Mouse (Mus musculus) lung, postnatal 4 days (tissue): ENCODE measurements around the gene Zfp747.

Source experiments
- DNase-seq, 2 experiments: peaks; one replicate each; pipeline ENCODE4 v3.0.0; 2021

Gene Zfp747

DNA sequence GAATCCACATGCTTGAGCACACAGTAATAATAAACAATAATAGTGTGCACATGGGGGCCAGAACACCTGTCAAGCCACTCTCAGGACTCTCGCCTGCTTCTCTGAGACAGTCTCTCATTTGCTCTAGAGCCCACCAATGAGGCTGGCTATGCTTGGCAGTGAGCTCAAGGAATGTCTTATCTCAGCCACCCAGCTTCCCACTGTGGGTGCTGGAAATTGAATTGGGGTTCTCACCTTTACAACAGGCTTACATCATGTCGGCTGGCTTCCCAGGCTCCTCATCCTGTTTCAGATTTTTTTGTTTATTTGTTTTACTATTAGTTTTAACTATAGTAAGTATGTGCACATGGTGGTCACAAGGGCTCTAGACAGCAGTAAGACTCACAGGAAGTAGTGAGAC, 4.6 kb downstream of the Zfp747 start:
- no peak for DNase-seq

DNA sequence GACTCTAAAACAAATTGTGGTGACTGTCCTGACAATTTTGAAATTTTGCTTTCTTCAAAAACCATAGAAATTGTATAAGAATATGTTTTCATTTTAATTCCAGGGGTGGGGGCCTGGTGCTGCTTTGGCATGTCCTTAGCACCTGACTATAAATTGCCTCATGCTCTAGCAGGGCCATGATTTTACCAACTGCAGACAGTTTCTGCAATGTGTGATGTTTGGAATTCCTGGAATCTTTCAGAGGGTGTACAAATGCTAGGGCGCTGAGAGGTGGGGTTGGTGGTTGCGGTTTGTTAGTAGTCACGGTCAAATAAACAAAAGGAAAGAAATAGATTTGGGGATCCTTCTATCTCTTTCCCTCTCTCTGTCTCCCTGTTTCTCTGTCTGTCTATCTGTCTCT, 9.6 kb downstream of the Zfp747 start:
- no peak for DNase-seq

DNA sequence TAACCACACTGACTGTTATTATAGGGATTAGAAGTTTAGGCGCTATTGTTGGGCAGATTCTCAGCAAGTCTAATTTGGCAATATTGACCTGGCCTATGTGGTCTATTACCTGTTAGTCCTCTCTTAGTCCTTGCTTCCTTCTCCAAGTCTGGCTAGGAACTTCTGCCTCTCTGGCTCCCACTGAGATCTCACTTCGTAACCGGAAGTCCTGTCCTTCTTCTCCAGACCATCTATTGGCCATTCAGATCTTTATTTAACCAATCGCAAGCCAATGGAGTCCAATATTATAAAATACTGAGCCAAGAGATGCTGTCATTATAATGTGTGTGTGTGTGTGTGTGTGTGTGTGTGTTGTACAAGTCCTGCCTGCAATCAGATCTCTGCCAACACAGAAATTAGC, 11.7 kb downstream of the Zfp747 start:
- no peak for DNase-seq

GRCm38 (mm10) chr7:127363475-127363921, 12.4 kb downstream of the Zfp747 start:
- DNase-seq = peak; percentile 38 to 40

GRCm38 (mm10) chr7:127362418-127362817, 13.4 kb downstream of the Zfp747 start:
- peak in 1 of 2 experiments; percentile 40 for DNase-seq

- no peak for DNase-seq
Observed at GRCm38 (mm10) chr7:127361449-127361848, 14.4 kb downstream of the Zfp747 start.

DNA sequence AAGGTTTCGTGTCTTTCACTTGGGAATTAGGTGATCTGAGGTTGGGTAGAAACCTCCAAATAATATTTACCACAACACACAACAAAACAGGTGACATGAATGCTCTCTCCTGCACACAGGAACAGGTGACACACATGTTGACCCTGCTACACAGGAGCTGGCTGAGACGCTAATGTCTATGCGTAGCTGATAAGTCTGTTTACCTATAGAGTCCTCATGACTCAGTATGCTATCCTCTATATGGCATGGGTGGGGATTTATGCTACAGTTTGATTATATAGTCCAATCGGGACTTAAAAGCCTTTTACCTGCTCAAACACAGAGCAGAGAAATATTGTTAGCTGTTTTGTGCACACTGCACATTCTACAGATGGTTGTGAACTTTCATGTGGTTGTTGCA, 15.6 kb downstream of the Zfp747 start:
- DNase-seq = no peak

GRCm38 (mm10) chr7:127358472-127358871, 17.4 kb downstream of the Zfp747 start:
- DNase-seq = no peak

GRCm38 (mm10) chr7:127357871-127358270, 18.0 kb downstream of the Zfp747 start:
- no peak for DNase-seq

- no peak for DNase-seq
Observed at GRCm38 (mm10) chr7:127355796-127356195, 20.1 kb downstream of the Zfp747 start.

GRCm38 (mm10) chr7:127351230-127352004, 24.4 kb downstream of the Zfp747 start:
- DNase-seq = no peak

GRCm38 (mm10) chr7:127346676-127347075, 29.2 kb downstream of the Zfp747 start:
- DNase-seq = peak; percentile 74 to 82

- DNase-seq = peak; percentile 95
Observed at GRCm38 (mm10) chr7:127345512-127346325, 30.1 kb downstream of the Zfp747 start, which contains the start of gene Zfp768. Gene Zfp768 (minus strand): TSS chr7:127345589.

- DNase-seq = no peak
Observed at GRCm38 (mm10) chr7:127345092-127345491, 30.8 kb downstream of the Zfp747 start.

- no peak for DNase-seq
Observed at GRCm38 (mm10) chr7:127344371-127344770, 31.5 kb downstream of the Zfp747 start.

GRCm38 (mm10) chr7:127343351-127344019, 32.4 kb downstream of the Zfp747 start:
- DNase-seq = peak in 1 of 2 experiments; percentile 32

GRCm38 (mm10) chr7:127342888-127343287, 33.0 kb downstream of the Zfp747 start:
- DNase-seq = no peak

- no peak for DNase-seq
Observed at GRCm38 (mm10) chr7:127342332-127342731, 33.5 kb downstream of the Zfp747 start.

- DNase-seq = peak in 1 of 2 experiments; percentile 30
Observed at GRCm38 (mm10) chr7:127341861-127342260, 34.0 kb downstream of the Zfp747 start.

DNA sequence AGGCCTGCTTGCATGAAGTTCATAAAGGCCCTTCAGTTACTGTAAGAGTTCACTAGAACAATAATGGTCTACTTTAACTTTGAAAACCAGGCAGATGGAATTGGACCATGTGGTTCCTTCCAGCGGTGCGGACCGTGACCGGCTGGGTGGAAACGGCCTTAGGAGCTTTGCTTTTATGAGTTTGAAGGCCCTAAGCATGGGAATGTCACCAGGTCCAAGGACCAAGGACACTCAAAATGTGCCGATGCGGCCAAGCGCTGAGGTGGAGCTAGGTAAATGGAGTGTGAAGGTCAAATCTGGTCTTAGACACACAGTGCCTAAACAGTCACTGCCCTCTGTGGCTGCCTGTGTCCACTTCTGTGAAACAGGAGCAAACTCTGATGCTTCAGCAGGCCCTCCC, 34.5 kb downstream of the Zfp747 start:
- no peak for DNase-seq

DNA sequence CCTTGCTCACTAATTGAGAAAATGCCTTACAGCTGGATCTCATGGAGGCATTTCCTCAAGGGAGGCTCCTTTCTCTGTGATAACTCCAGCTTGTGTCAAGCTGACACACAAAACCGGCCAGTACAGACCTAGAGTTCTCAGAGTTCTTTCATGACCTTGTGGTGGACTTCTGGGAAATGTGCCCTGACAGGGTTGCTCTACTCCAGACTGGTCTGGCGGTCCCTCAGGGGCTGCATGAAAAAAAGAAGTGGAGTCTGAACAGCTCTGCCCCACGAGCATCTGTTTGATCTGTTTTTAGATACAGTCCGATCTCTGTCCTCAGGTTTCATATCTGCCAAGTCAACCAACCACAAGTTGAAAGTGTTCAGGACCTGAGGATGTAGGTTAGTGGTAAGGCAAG, 38.2 kb downstream of the Zfp747 start:
- DNase-seq = no peak

GRCm38 (mm10) chr7:127335604-127336003, 40.2 kb downstream of the Zfp747 start:
- no peak for DNase-seq

DNA sequence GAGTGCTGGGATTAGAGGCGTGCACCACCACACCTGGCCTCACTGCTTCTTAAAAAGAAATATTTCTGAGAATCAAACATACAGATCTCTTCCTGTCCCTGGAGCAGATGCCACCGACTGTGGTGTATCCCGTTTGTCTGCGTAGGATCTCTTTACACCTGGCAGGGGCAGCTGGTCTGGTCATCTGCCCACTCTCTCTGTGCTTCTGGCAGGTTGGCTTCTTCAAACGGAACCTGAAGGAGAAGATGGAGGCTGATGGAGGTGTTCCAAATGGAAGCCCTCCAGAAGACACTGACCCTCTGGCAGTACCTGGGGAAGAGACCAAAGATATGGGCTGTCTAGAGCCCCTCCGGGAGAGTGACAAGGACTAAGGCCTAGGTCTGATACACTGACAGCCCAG, 42.6 kb downstream of the Zfp747 start:
- no peak for DNase-seq
